Mouse (Mus musculus): ENCODE results near the gene Opn4. TPM values are rescaled to one million over a fixed set of nuclear protein-coding genes. Genes with fewer than 3 reads are reported as not detected.

Gene Opn4
- total RNA-seq, 2 experiments from 2014 or later = not detected

- no peak for DNase-seq (ENCODE audit: extremely low spot score in 1 of 2, low spot score in 1 of 2)
Observed at GRCm38 (mm10) chr14:34566530-34566929, 33.4 kb downstream of the Opn4 start.

GRCm38 (mm10) chr14:34565711-34566110 lies 34.2 kb downstream of the Opn4 start:
- no peak for DNase-seq (ENCODE audit: extremely low spot score in 1 of 2, low spot score in 1 of 2)

GRCm38 (mm10) chr14:34564646-34565045 lies 35.3 kb downstream of the Opn4 start:
- DNase-seq (ENCODE audit: extremely low spot score in 1 of 2, low spot score in 1 of 2) = no peak

- no peak for DNase-seq (ENCODE audit: extremely low spot score in 1 of 2, low spot score in 1 of 2)
Observed at GRCm38 (mm10) chr14:34562393-34562792, 37.5 kb downstream of the Opn4 start.

- no peak for DNase-seq (ENCODE audit: extremely low spot score in 1 of 2, low spot score in 1 of 2)
Observed at GRCm38 (mm10) chr14:34561647-34562046, 38.3 kb downstream of the Opn4 start.

- DNase-seq (ENCODE audit: extremely low spot score in 1 of 2, low spot score in 1 of 2) = no peak
Observed at GRCm38 (mm10) chr14:34558947-34559346, 41.0 kb downstream of the Opn4 start.

GRCm38 (mm10) chr14:34555211-34555610 lies 44.7 kb downstream of the Opn4 start:
- DNase-seq (ENCODE audit: extremely low spot score in 1 of 2, low spot score in 1 of 2) = no peak

GRCm38 (mm10) chr14:34554047-34554446 lies 45.9 kb downstream of the Opn4 start:
- no peak for DNase-seq (ENCODE audit: extremely low spot score in 1 of 2, low spot score in 1 of 2)

- DNase-seq (ENCODE audit: extremely low spot score in 1 of 2, low spot score in 1 of 2) = no peak
Observed at GRCm38 (mm10) chr14:34553470-34553869, 46.5 kb downstream of the Opn4 start.

GRCm38 (mm10) chr14:34552226-34552625 lies 47.7 kb downstream of the Opn4 start:
- DNase-seq (ENCODE audit: extremely low spot score in 1 of 2, low spot score in 1 of 2) = no peak

- DNase-seq (ENCODE audit: extremely low spot score in 1 of 2, low spot score in 1 of 2) = peak; percentile 80 to 82
Observed at GRCm38 (mm10) chr14:34549004-34549671, 50.8 kb downstream of the Opn4 start.

- peak in 1 of 2 experiments; percentile 44 for DNase-seq (ENCODE audit: extremely low spot score in 1 of 2, low spot score in 1 of 2)
Observed at GRCm38 (mm10) chr14:34548391-34549001, 51.4 kb downstream of the Opn4 start.

GRCm38 (mm10) chr14:34544545-34544944 lies 55.4 kb downstream of the Opn4 start:
- no peak for DNase-seq (ENCODE audit: extremely low spot score in 1 of 2, low spot score in 1 of 2)

GRCm38 (mm10) chr14:34544001-34544400 lies 55.9 kb downstream of the Opn4 start:
- no peak for DNase-seq (ENCODE audit: extremely low spot score in 1 of 2, low spot score in 1 of 2)

- no peak for DNase-seq (ENCODE audit: extremely low spot score in 1 of 2, low spot score in 1 of 2)
Observed at GRCm38 (mm10) chr14:34543596-34543995, 56.3 kb downstream of the Opn4 start.

GRCm38 (mm10) chr14:34541896-34542295 lies 58.0 kb downstream of the Opn4 start:
- DNase-seq (ENCODE audit: extremely low spot score in 1 of 2, low spot score in 1 of 2) = no peak

- no peak for DNase-seq (ENCODE audit: extremely low spot score in 1 of 2, low spot score in 1 of 2)
Observed at GRCm38 (mm10) chr14:34540685-34541162, 59.2 kb downstream of the Opn4 start.

Other genes starting within 250 kb of the Opn4 start
- not detected for gene Fam25c, start 244.7 kb downstream of the Opn4 start, total RNA-seq (2021)
- 1 to 10 TPM; 4.6 to 6.3 TPM for gene Sncg, start 225.4 kb downstream of the Opn4 start, total RNA-seq (2021)
- gene Mmrn2, start 224.7 kb downstream of the Opn4 start, total RNA-seq (2021) = 1 to 10 TPM; 3.5 to 3.9 TPM
- gene Bmpr1a, start 96.8 kb downstream of the Opn4 start, total RNA-seq (2021) = 10 to 100 TPM; 38.0 to 40.9 TPM
- gene 9230112D13Rik, start 77.3 kb downstream of the Opn4 start, total RNA-seq (2021) = not detected
- 1 to 10 TPM; 3.8 to 4.5 TPM for gene Ldb3, start 11.5 kb downstream of the Opn4 start, total RNA-seq (2021)
- 10 to 100 TPM; 50.1 to 51.2 TPM for gene Wapl, start 73.8 kb upstream of the Opn4 start, total RNA-seq (2021)
- gene Grid1, start 220.0 kb upstream of the Opn4 start, total RNA-seq (2021) = 10 to 100 TPM; 52.6 to 53.9 TPM